Mouse (Mus musculus) neural tube, embryonic 11.5 days (tissue): Measurements from ENCODE around the gene Lasp1. TPM values are rescaled to one million over a fixed set of nuclear protein-coding genes. Genes with fewer than 3 reads are reported as not detected.

Source experiments
- ATAC-seq: fragments of 200-750 bp; cut with Nextera tagmentation; 2 replicates; pipeline ENCODE4 v1.8.0; 2017; ENCODE audit warnings: moderate number of reproducible peaks, mild to moderate bottlenecking, moderate TSS enrichment, moderate library complexity; ENCODE audit not compliant: insufficient read depth, low FRiP score, low TSS enrichment
- DNase-seq: peaks from one replicate; pipeline ENCODE4 v3.0.0-alpha.2; 2015; ENCODE audit warnings: low spot score
- H3K27ac ChIP-seq: fragments of 300-500 bp; sonication (generic); 2 replicates; pipeline ENCODE4 v1.5.1; 2014; ENCODE audit warnings: low read depth, mild to moderate bottlenecking, low read length
- H3K27me3 ChIP-seq: fragments of 300-500 bp; sonication (generic); 2 replicates; pipeline ENCODE4 v1.6.1; 2014; ENCODE audit warnings: mild to moderate bottlenecking, low read length, mixed read lengths; ENCODE audit not compliant: control insufficient read depth, insufficient read depth
- H3K36me3 ChIP-seq: fragments of 300-500 bp; sonication (generic); 2 replicates; pipeline ENCODE4 v1.6.1; 2014; ENCODE audit warnings: mild to moderate bottlenecking, low read length, moderate library complexity, mixed read lengths; ENCODE audit not compliant: control insufficient read depth, insufficient read depth
- H3K4me1 ChIP-seq: fragments of 300-500 bp; sonication (generic); 2 replicates; pipeline ENCODE4 v1.6.1; 2014; ENCODE audit warnings: low read length, mixed read lengths; ENCODE audit not compliant: control insufficient read depth, insufficient read depth
- H3K4me2 ChIP-seq: fragments of 300-500 bp; sonication (generic); 2 replicates; pipeline ENCODE4 v1.6.1; 2014; ENCODE audit warnings: low read depth, mild to moderate bottlenecking, moderate library complexity
- H3K4me3 ChIP-seq: fragments of 300-500 bp; sonication (generic); 2 replicates; pipeline ENCODE4 v1.5.1; 2014; ENCODE audit warnings: low read depth, low read length
- H3K9ac ChIP-seq: fragments of 300-500 bp; sonication (generic); 2 replicates; pipeline ENCODE4 v1.6.1; 2014; ENCODE audit warnings: mild to moderate bottlenecking, low read length
- H3K9me3 ChIP-seq: fragments of 300-500 bp; sonication (generic); 2 replicates; pipeline ENCODE4 v1.6.1; 2016; ENCODE audit warnings: low read length; ENCODE audit not compliant: control insufficient read depth
- WGBS: fragments of 180-500 bp; shearing (Covaris S2); extraction: QIAGEN DNeasy Blood & Tissue Kit; methylation state at CpG from one replicate; pipeline ENCODE4 v1.1.7; 2014; 5-methylcytosine and 5-hydroxymethylcytosine counted together
- polyA plus RNA-seq: library from polyadenylated mRNA; unstranded; fragments of >200 nt; fragmentation: Nextera tagmentation; extraction: Ambion mirVana; gene quantifications from 2 replicates; pipeline ENCODE4 v1.2.1, GENCODE M21; 2014

Lasp1 gene
- polyA plus RNA-seq, 1 experiment from 2014 or later = 73.1 TPM

GRCm38 (mm10) chr11:97824895-97825294, 26.1 kb downstream of the Lasp1 start:
- ATAC-seq (no peak), DNase-seq (no peak)
- no peak overlapping the region for H3K4me3 ChIP-seq
- H3K27ac ChIP-seq = no peak overlapping the region
- no peaks in the 10 kb centered on the region for H3K27me3 ChIP-seq
- 73% methylated on average over 6 of the region's 6 CpGs for WGBS
- no peaks in the 10 kb centered on the region for H3K9me3 ChIP-seq
- no peak overlapping the region for H3K4me2 ChIP-seq
- H3K9ac ChIP-seq = no peak overlapping the region
- H3K4me1 ChIP-seq = no peaks in the 10 kb centered on the region
- peaks cover 2% of the 10 kb centered on the region; the same call in 1 of the 2 replicates for H3K36me3 ChIP-seq

GRCm38 (mm10) chr11:97825295-97825694, 26.5 kb downstream of the Lasp1 start:
- no peak for DNase-seq
- no peak overlapping the region for H3K4me2 ChIP-seq
- H3K36me3 ChIP-seq = peaks cover 2% of the 10 kb centered on the region; the same call in 1 of the 2 replicates
- H3K9ac ChIP-seq = no peak overlapping the region
- 81% methylated on average over 10 of the region's 10 CpGs for WGBS
- H3K27ac ChIP-seq = no peak overlapping the region
- H3K9me3 ChIP-seq = no peaks in the 10 kb centered on the region
- no peaks in the 10 kb centered on the region for H3K27me3 ChIP-seq
- H3K4me1 ChIP-seq = no peaks in the 10 kb centered on the region
- no peak overlapping the region for H3K4me3 ChIP-seq
- ATAC-seq = no peak

GRCm38 (mm10) chr11:97825971-97826370, 27.2 kb downstream of the Lasp1 start:
- peaks cover 2% of the 10 kb centered on the region; the same call in 1 of the 2 replicates for H3K36me3 ChIP-seq
- no peaks in the 10 kb centered on the region for H3K9me3 ChIP-seq
- no peak for DNase-seq
- H3K4me1 ChIP-seq = no peaks in the 10 kb centered on the region
- no peak overlapping the region for H3K4me3 ChIP-seq
- H3K27me3 ChIP-seq = no peaks in the 10 kb centered on the region
- WGBS = 90% methylated on average over 9 of the region's 9 CpGs
- no peak overlapping the region for H3K4me2 ChIP-seq
- no peak for ATAC-seq
- H3K9ac ChIP-seq = no peak overlapping the region
- no peak overlapping the region for H3K27ac ChIP-seq

- ATAC-seq (no peak), DNase-seq (no peak)
- H3K27me3 ChIP-seq = no peaks in the 10 kb centered on the region
- no peaks in the 10 kb centered on the region for H3K9me3 ChIP-seq
- peaks cover 2% of the 10 kb centered on the region; the same call in 1 of the 2 replicates for H3K36me3 ChIP-seq
- no peak overlapping the region for H3K4me2 ChIP-seq
- no peak overlapping the region for H3K27ac ChIP-seq
- no peaks in the 10 kb centered on the region for H3K4me1 ChIP-seq
- H3K4me3 ChIP-seq = no peak overlapping the region
- H3K9ac ChIP-seq = no peak overlapping the region
- 75% methylated on average over 7 of the region's 7 CpGs for WGBS
These were observed 27.6 kb downstream of the Lasp1 start for GRCm38 (mm10) chr11:97826414-97826813.

- Histone ChIP-seq H3K27me3 (no peaks in the 10 kb centered on the region), H3K36me3 (peaks cover 2% of the 10 kb centered on the region; the same call in 1 of the 2 replicates), H3K4me3 (no peak overlapping the region), H3K4me1 (no peaks in the 10 kb centered on the region), H3K27ac (no peak overlapping the region), H3K9ac (no peak overlapping the region), H3K4me2 (no peak overlapping the region), H3K9me3 (no peaks in the 10 kb centered on the region)
- DNase-seq = no peak
- 81% methylated on average over 6 of the region's 6 CpGs for WGBS
- no peak for ATAC-seq
These were observed 28.9 kb downstream of the Lasp1 start for GRCm38 (mm10) chr11:97827654-97828053.

GRCm38 (mm10) chr11:97829365-97829764, 30.6 kb downstream of the Lasp1 start:
- WGBS = 95% methylated on average over 7 of the region's 7 CpGs
- Histone ChIP-seq H3K27me3 (no peaks in the 10 kb centered on the region), H3K4me2 (no peak overlapping the region), H3K4me1 (no peaks in the 10 kb centered on the region), H3K9me3 (no peaks in the 10 kb centered on the region), H3K27ac (no peak overlapping the region), H3K4me3 (no peak overlapping the region), H3K9ac (no peak overlapping the region), H3K36me3 (peaks cover 6% of the 10 kb centered on the region)
- DNase-seq (no peak), ATAC-seq (no peak)

GRCm38 (mm10) chr11:97829913-97830476, 31.2 kb downstream of the Lasp1 start:
- H3K4me1 ChIP-seq = no peaks in the 10 kb centered on the region
- no peaks in the 10 kb centered on the region for H3K27me3 ChIP-seq
- H3K4me3 ChIP-seq = no peak overlapping the region
- no peak for ATAC-seq
- no peak overlapping the region for H3K9ac ChIP-seq
- DNase-seq = no peak
- H3K27ac ChIP-seq = no peak overlapping the region
- 81% methylated on average over 12 of the region's 12 CpGs for WGBS
- H3K9me3 ChIP-seq = no peaks in the 10 kb centered on the region
- H3K36me3 ChIP-seq = peaks cover 7% of the 10 kb centered on the region
- no peak overlapping the region for H3K4me2 ChIP-seq

- H3K9ac ChIP-seq = no peak overlapping the region
- H3K27ac ChIP-seq = no peak overlapping the region
- no peak overlapping the region for H3K4me3 ChIP-seq
- ATAC-seq (no peak), DNase-seq (no peak)
- H3K27me3 ChIP-seq = no peaks in the 10 kb centered on the region
- no peaks in the 10 kb centered on the region for H3K9me3 ChIP-seq
- H3K4me2 ChIP-seq = no peak overlapping the region
- WGBS = 84% methylated on average over 6 of the region's 6 CpGs
- H3K36me3 ChIP-seq = peaks cover 6% of the 10 kb centered on the region
- no peaks in the 10 kb centered on the region for H3K4me1 ChIP-seq
These were observed 31.7 kb downstream of the Lasp1 start for GRCm38 (mm10) chr11:97830501-97830900.

- no peak overlapping the region for H3K27ac ChIP-seq
- no peaks in the 10 kb centered on the region for H3K9me3 ChIP-seq
- H3K36me3 ChIP-seq = peaks cover 10% of the 10 kb centered on the region
- H3K4me3 ChIP-seq = no peak overlapping the region
- no peaks in the 10 kb centered on the region for H3K27me3 ChIP-seq
- no peak for ATAC-seq
- no peak overlapping the region for H3K9ac ChIP-seq
- no peak for DNase-seq
- WGBS = 84% methylated on average over 11 of the region's 11 CpGs
- H3K4me2 ChIP-seq = no peak overlapping the region
- H3K4me1 ChIP-seq = no peaks in the 10 kb centered on the region
These were observed 33.2 kb downstream of the Lasp1 start for GRCm38 (mm10) chr11:97832001-97832400.
